ENCODE assay signal across 8 mouse cellular contexts in genomic region chr11:44685911-44686361, GRCm38 (mm10).
DNase-seq lines count a peak whose midpoint lies in the region; ATAC-seq and TF ChIP-seq lines count a peak whose summit lies in the region.

No protein-coding gene starts in this region.

- H3K4me3 ChIP-seq in cerebellum, adult 2 months (replicated peaks; ENCODE audit: insufficient read depth, low read depth, low read length), result peak overlapping the region; percentile 44
- peak overlapping the region; percentile 15; the same call in 1 of the 2 replicates for H3K4me3 ChIP-seq in intestine, embryonic 16.5 days (ENCODE audit: low read length)
- peak overlapping the region; percentile 2; the same call in 1 of the 2 replicates for H3K4me3 ChIP-seq in lung, embryonic 16.5 days (ENCODE audit: low read length)

- H3K27me3 ChIP-seq in cerebellum, adult 2 months (ENCODE audit: control insufficient read depth, insufficient read depth, low read length), result no peaks in the 10 kb centered on the region
- no peaks in the 10 kb centered on the region for H3K27me3 ChIP-seq in intestine, embryonic 16.5 days (replicated peaks; ENCODE audit: control insufficient read depth, insufficient read depth, low read length)
- 0 out of 2 replicates have a peak, but pooled peaks cover 2% of the 10 kb centered on the region for H3K27me3 ChIP-seq in lung, embryonic 16.5 days (ENCODE audit: control insufficient read depth, insufficient read depth, low read depth, low read length)

- H3K9me3 ChIP-seq in intestine, embryonic 16.5 days (ENCODE audit: control insufficient read depth, low read length), result no peaks in the 10 kb centered on the region
- H3K9me3 ChIP-seq in lung, embryonic 16.5 days (ENCODE audit: control insufficient read depth, low read length), result no peaks in the 10 kb centered on the region

- TF ChIP-seq CTCF in cerebellum, adult 2 months (IDR thresholded peaks at IDR 0.05; ENCODE audit: borderline replicate concordance, insufficient read depth, low read depth, low read length), result no peak

- H3K4me2 ChIP-seq in intestine, embryonic 16.5 days (ENCODE audit: low read depth, low read length), result peak overlapping the region; percentile 32; the same call in 1 of the 2 replicates
- peak overlapping the region; percentile 34 for H3K4me2 ChIP-seq in lung, embryonic 16.5 days (ENCODE audit: low read depth, low read length)

- no peak for DNase-seq in cerebellum, adult 2 months
- DNase-seq in cerebellum, adult 18-20 months, result no peak
- DNase-seq in ZHBTc4 (ENCODE audit: low read depth, low spot score), result peak; percentile 58
- no peak for DNase-seq in cerebellum, postnatal 4 days (ENCODE audit: low spot score in 2 of 2)
- DNase-seq in layer of hippocampus, adult 9-10 months (ENCODE audit: low spot score), result no peak
- DNase-seq in ovary, postnatal 10 days (ENCODE audit: low spot score), result no peak

- no peak for ATAC-seq in intestine, embryonic 16.5 days
- peak; percentile 48; the same call in 1 of the 2 replicates for ATAC-seq in lung, embryonic 16.5 days (ENCODE audit: low read depth)

- 65% methylated on average over 21 of the region's 21 CpGs for WGBS in cerebellum, adult 2 months
- WGBS in intestine, embryonic 16.5 days, result 25% methylated on average over 21 of the region's 21 CpGs
- 24% methylated on average over 21 of the region's 21 CpGs for WGBS in lung, embryonic 16.5 days

- H3K36me3 ChIP-seq in intestine, embryonic 16.5 days (ENCODE audit: control insufficient read depth, insufficient read depth, low read length), result no peaks in the 10 kb centered on the region
- no peaks in the 10 kb centered on the region for H3K36me3 ChIP-seq in lung, embryonic 16.5 days (ENCODE audit: control insufficient read depth, insufficient read depth, low read length)

- H3K9ac ChIP-seq in intestine, embryonic 16.5 days (ENCODE audit: low read depth, low read length), result no peak overlapping the region
- H3K9ac ChIP-seq in lung, embryonic 16.5 days (ENCODE audit: low read length), result 0 out of 2 replicates have a peak overlapping the region, but pooled peaks have one; percentile 1

- no peak for TF ChIP-seq POLR2A in cerebellum, adult 2 months (IDR thresholded peaks at IDR 0.05; ENCODE audit: borderline replicate concordance, insufficient read depth, low read length)

- H3K27ac ChIP-seq in cerebellum, adult 2 months (ENCODE audit: insufficient read depth, low read length), result no peak overlapping the region
- H3K27ac ChIP-seq in intestine, embryonic 16.5 days (ENCODE audit: low read length), result peak overlapping the region; percentile 16; the same call in 1 of the 2 replicates
- no peak overlapping the region for H3K27ac ChIP-seq in lung, embryonic 16.5 days (ENCODE audit: low read length)

- peaks cover 11% of the 10 kb centered on the region; the same call in 1 of the 2 replicates for H3K4me1 ChIP-seq in cerebellum, adult 2 months (ENCODE audit: control insufficient read depth, insufficient read depth, low read length)
- peaks cover 14% of the 10 kb centered on the region; the same call in 1 of the 2 replicates for H3K4me1 ChIP-seq in intestine, embryonic 16.5 days (ENCODE audit: control insufficient read depth, insufficient read depth, low read length)
- H3K4me1 ChIP-seq in lung, embryonic 16.5 days (replicated peaks; ENCODE audit: control insufficient read depth, insufficient read depth, low read length), result peaks cover 11% of the 10 kb centered on the region
